Mouse (Mus musculus): ENCODE measurements at regions not wholly inside any gene's neighbourhood (a gene's known extent, or its start where the extent isn't known, plus 50 kb on each side); places are given as distances from the start of the nearest gene placed in this dataset.

- TF ChIP-seq EP300 (IDR thresholded peaks at IDR 0.05) (no peak), CTCF (IDR thresholded peaks at IDR 0.05) (no peak)
Observed at GRCm38 (mm10) chr12:13122282-13122681, 126.7 kb downstream of the Ddx1 start.

Data from lung, postnatal 0 days (tissue).